Comparison of ENCODE assay signal across 10 mouse cellular contexts in the genomic region with DNA sequence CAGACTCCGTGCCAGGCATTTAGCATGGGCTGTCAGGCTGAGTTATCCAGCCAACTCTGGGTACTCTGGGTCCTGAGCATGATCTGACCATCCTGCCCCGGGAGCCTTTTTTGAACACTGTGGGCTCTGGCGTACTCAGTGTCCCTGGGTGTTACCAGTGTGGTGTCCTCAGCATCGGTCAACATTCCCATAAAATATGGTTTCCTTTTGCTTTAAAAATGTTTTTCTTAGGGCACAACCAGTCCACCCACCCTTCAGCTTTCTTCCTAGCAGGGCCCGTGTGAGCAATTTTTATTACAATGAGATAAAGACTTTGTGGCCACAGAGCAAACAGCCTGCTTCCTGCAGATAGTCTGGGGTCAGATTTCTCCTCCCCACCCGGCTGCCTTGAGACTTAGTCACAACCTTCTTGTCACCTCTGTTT. TPM values are rescaled to one million over a fixed set of nuclear protein-coding genes. Genes with fewer than 3 reads are reported as not detected.
DNase-seq lines count a peak whose midpoint lies in the region; ATAC-seq and TF ChIP-seq lines count a peak whose summit lies in the region.
"Had no signal": no experiment of that assay in that cellular context is flagged by ENCODE, and none has a peak within 500 bp of the region (broad histone marks: within the 10 kb centered on the region; RNA-seq: fewer than 3 reads in every experiment).

No protein-coding gene starts in this region.

- no peaks in the 10 kb centered on the region for H3K36me3 ChIP-seq in intestine, embryonic 15.5 days
- no peaks in the 10 kb centered on the region for H3K36me3 ChIP-seq in liver, postnatal 0 days (replicated peaks; ENCODE audit: insufficient read depth, low read length)
- no peaks in the 10 kb centered on the region for H3K36me3 ChIP-seq in hindbrain, embryonic 12.5 days

- ATAC-seq in intestine, embryonic 15.5 days: peak; percentile 64
- ATAC-seq in liver, postnatal 0 days: peak; percentile 12; the same call in 1 of the 2 replicates
- ATAC-seq in hindbrain, embryonic 12.5 days (ENCODE audit: low FRiP score): no peak

- H3K9me3 ChIP-seq in intestine, embryonic 15.5 days: no peaks in the 10 kb centered on the region
- no peaks in the 10 kb centered on the region for H3K9me3 ChIP-seq in liver, postnatal 0 days (ENCODE audit: low read length)
- H3K9me3 ChIP-seq in hindbrain, embryonic 12.5 days (replicated peaks): no peaks in the 10 kb centered on the region

- 29% methylated on average over 6 of the region's 6 CpGs for WGBS in intestine, embryonic 15.5 days
- WGBS in liver, postnatal 0 days (ENCODE audit: insufficient replicate concordance): 27% methylated on average over 6 of the region's 6 CpGs
- WGBS in hindbrain, embryonic 12.5 days: 76% methylated on average over 6 of the region's 6 CpGs

- H3K4me3 ChIP-seq in intestine, embryonic 15.5 days (replicated peaks): no peak overlapping the region
- H3K4me3 ChIP-seq in liver, postnatal 0 days (ENCODE audit: low read depth, low read length): no peak overlapping the region
- no peak overlapping the region for H3K4me3 ChIP-seq in hindbrain, embryonic 12.5 days

- peak; percentile 97 for DNase-seq in heart, adult 11 months
- no peak for DNase-seq in heart, postnatal 25 days (ENCODE audit: low spot score)
- peak; percentile 87 for DNase-seq in MEL-GATA-1-ER (ENCODE audit: extremely low read depth, low read depth)
- no peak for DNase-seq in liver, postnatal 0 days
- no peak for DNase-seq in cerebellum, postnatal 36 days
- no peak for DNase-seq in gastrocnemius, postnatal 10 days
- DNase-seq: cerebellum, adult 11-12 months; right cerebral cortex, postnatal 14 days had no signal

- H3K4me1 ChIP-seq in intestine, embryonic 15.5 days (replicated peaks): peaks cover 19% of the 10 kb centered on the region
- peaks cover 18% of the 10 kb centered on the region for H3K4me1 ChIP-seq in liver, postnatal 0 days (ENCODE audit: insufficient read depth)
- peaks cover 6% of the 10 kb centered on the region; the same call in 1 of the 2 replicates for H3K4me1 ChIP-seq in hindbrain, embryonic 12.5 days

- intact Hi-C loops in heart, postnatal 25 days (cut with DNase I): no loop called here

- H3K27ac ChIP-seq in intestine, embryonic 15.5 days: peak overlapping the region; percentile 40; the same call in 1 of the 2 replicates
- H3K27ac ChIP-seq in liver, postnatal 0 days (ENCODE audit: low read depth): no peak overlapping the region
- H3K27ac ChIP-seq in hindbrain, embryonic 12.5 days: no peak overlapping the region

- no peak for TF ChIP-seq CTCF in liver, postnatal 0 days (IDR thresholded peaks at IDR 0.05; ENCODE audit: low read depth)

- H3K9ac ChIP-seq in intestine, embryonic 15.5 days: no peak overlapping the region
- H3K9ac ChIP-seq in liver, postnatal 0 days (replicated peaks): no peak overlapping the region
- no peak overlapping the region for H3K9ac ChIP-seq in hindbrain, embryonic 12.5 days

- H3K27me3 ChIP-seq in intestine, embryonic 15.5 days (replicated peaks): no peaks in the 10 kb centered on the region
- H3K27me3 ChIP-seq in liver, postnatal 0 days (ENCODE audit: insufficient read depth, low read length): 0 out of 2 replicates have a peak, but pooled peaks cover 3% of the 10 kb centered on the region
- 0 out of 2 replicates have a peak, but pooled peaks cover 4% of the 10 kb centered on the region for H3K27me3 ChIP-seq in hindbrain, embryonic 12.5 days

- no peak overlapping the region for H3K4me2 ChIP-seq in intestine, embryonic 15.5 days (replicated peaks)
- no peak overlapping the region for H3K4me2 ChIP-seq in liver, postnatal 0 days (ENCODE audit: low read depth, low read length)
- H3K4me2 ChIP-seq in hindbrain, embryonic 12.5 days (replicated peaks): no peak overlapping the region

- peak; percentile 70 for TF ChIP-seq EP300 in liver, postnatal 0 days (IDR thresholded peaks at IDR 0.05; ENCODE audit: low read depth)

RNA-seq across cellular contexts. Expression of a gene that starts 27.6 kb away (rescaled TPM):
- 1 to 10 TPM; 1.3 to 1.5 TPM for total RNA-seq in heart, postnatal 25 days (2021)
- 4.1 TPM in 2 replicates for polyA plus RNA-seq in intestine, embryonic 15.5 days (2015; fragmentation: Nextera tagmentation; extraction: Ambion mirVana)
- 0.36 and 0.45 TPM in 2 replicates for polyA plus RNA-seq in liver, postnatal 0 days (2015; fragmentation: Nextera tagmentation; extraction: Ambion mirVana)
- polyA plus RNA-seq in hindbrain, embryonic 12.5 days (2016; fragmentation: Nextera tagmentation; extraction: Ambion mirVana): 0.31 and 0.87 TPM in 2 replicates
- total RNA-seq in gastrocnemius, postnatal 10 days (2021): under 1 TPM; 0.54 to 0.77 TPM

RNA-seq across cellular contexts. Expression of a gene that starts 36.6 kb away (rescaled TPM):
- 10 to 100 TPM; 21.5 to 25.0 TPM for total RNA-seq in heart, postnatal 25 days (2021)
- 61.1 and 62.0 TPM in 2 replicates for polyA plus RNA-seq in intestine, embryonic 15.5 days (2015; fragmentation: Nextera tagmentation; extraction: Ambion mirVana)
- 33.8 and 34.4 TPM in 2 replicates for polyA plus RNA-seq in liver, postnatal 0 days (2015; fragmentation: Nextera tagmentation; extraction: Ambion mirVana)
- polyA plus RNA-seq in hindbrain, embryonic 12.5 days (2016; fragmentation: Nextera tagmentation; extraction: Ambion mirVana): 62.0 and 66.5 TPM in 2 replicates
- total RNA-seq in gastrocnemius, postnatal 10 days (2021): 10 to 100 TPM; 24.4 to 27.2 TPM

RNA-seq across cellular contexts. Expression of a gene that starts 49.3 kb away (rescaled TPM):
- 1 to 10 TPM; 2.0 to 2.2 TPM for total RNA-seq in heart, postnatal 25 days (2021)
- polyA plus RNA-seq in intestine, embryonic 15.5 days (2015; fragmentation: Nextera tagmentation; extraction: Ambion mirVana): 1.2 TPM in 2 replicates
- polyA plus RNA-seq in liver, postnatal 0 days (2015; fragmentation: Nextera tagmentation; extraction: Ambion mirVana): 0.31 and 0.38 TPM in 2 replicates
- 0.14 and 0.21 TPM in 2 replicates for polyA plus RNA-seq in hindbrain, embryonic 12.5 days (2016; fragmentation: Nextera tagmentation; extraction: Ambion mirVana)
- total RNA-seq in gastrocnemius, postnatal 10 days (2021): 1 to 10 TPM in 1 of 2 experiments, under 1 TPM in 1; 0.66 to 1.4 TPM

Comparison
In these comparisons a context has a peak if more than half of its experiments do, and no peak if none do; other contexts are left out.
1. DNase-seq: peak in heart, adult 11 months (single experiment) and MEL-GATA-1-ER (single experiment); none in heart, postnatal 25 days (single experiment), liver, postnatal 0 days (single experiment), cerebellum, postnatal 36 days (0 of 2) and gastrocnemius, postnatal 10 days (single experiment).